Mouse (Mus musculus) E14TG2a.4 (cell line): ENCODE results near the gene Sept6.

Experiments
- CTCF ChIP-seq: conservative IDR thresholded peaks from 2 replicates; pipeline ENCODE4 v1.5.1; 2014; ENCODE audit warnings: low read length
- NANOG ChIP-seq: IDR thresholded peaks from 2 replicates; pipeline ENCODE4 v1.6.1; 2014; ENCODE audit warnings: borderline replicate concordance, low read length, mixed read lengths

- no peak for TF ChIP-seq CTCF
- no peak for TF ChIP-seq NANOG
Observed at GRCm38 (mm10) chrX:37013870-37014269, 22.3 kb upstream of the Sept6 start.
